In genomic region chr15:78330706-78331105, GRCm38 (mm10) we compare ENCODE assay signal across 12 mouse cellular contexts.
"Had no signal": no experiment of that assay in that cellular context is flagged by ENCODE, and none has a peak within 500 bp of the region (broad histone marks: within the 10 kb centered on the region; RNA-seq: fewer than 3 reads in every experiment).

No protein-coding gene starts in this region.

- H3K27me3 ChIP-seq: limb, embryonic 15.5 days; midbrain, embryonic 13.5 days; neural tube, embryonic 15.5 days; stomach, embryonic 15.5 days had no signal

- H3K4me1 ChIP-seq: limb, embryonic 15.5 days; neural tube, embryonic 15.5 days; stomach, embryonic 15.5 days had no signal

- H3K36me3 ChIP-seq: limb, embryonic 15.5 days; liver, embryonic 12.5 days; midbrain, embryonic 13.5 days; neural tube, embryonic 15.5 days; stomach, embryonic 15.5 days had no signal

- H3K27ac ChIP-seq: limb, embryonic 15.5 days; liver, embryonic 12.5 days; midbrain, embryonic 13.5 days; neural tube, embryonic 15.5 days; stomach, embryonic 15.5 days had no signal

- H3K4me3 ChIP-seq: limb, embryonic 15.5 days; liver, embryonic 12.5 days; midbrain, embryonic 13.5 days; myocyte; neural tube, embryonic 15.5 days; stomach, embryonic 15.5 days had no signal

- DNase-seq: kidney, postnatal 10 days; kidney, postnatal 4 days; lung, embryonic 14.5 days; right cerebral cortex, adult 18-20 months; thymus, adult 2 months; thymus, postnatal 25 days had no signal
